Mouse (Mus musculus): ENCODE measurements around the gene Aldh1a2.

The Aldh1a2 gene

GRCm38 (mm10) chr9:71289810-71290209 is 74.2 kb downstream of the Aldh1a2 start:
- in situ Hi-C loops (cut with MboI) = no loop called here

GRCm38 (mm10) chr9:71290730-71291129 is 75.1 kb downstream of the Aldh1a2 start:
- in situ Hi-C loops (cut with MboI) = no loop called here

- in situ Hi-C loops (cut with MboI) = no loop called here
These were observed 79.9 kb downstream of the Aldh1a2 start for GRCm38 (mm10) chr9:71295501-71295900.

GRCm38 (mm10) chr9:71303594-71303993 is 88.0 kb downstream of the Aldh1a2 start:
- in situ Hi-C loops (cut with MboI) = no loop called here

GRCm38 (mm10) chr9:71307106-71307789 is 91.7 kb downstream of the Aldh1a2 start:
- in situ Hi-C loops (cut with MboI) = no loop called here

GRCm38 (mm10) chr9:71315960-71316359 is 100.4 kb downstream of the Aldh1a2 start:
- in situ Hi-C loops (cut with MboI) = no loop called here

GRCm38 (mm10) chr9:71317096-71317920 is 101.7 kb downstream of the Aldh1a2 start:
- in situ Hi-C loops (cut with MboI) = no loop called here

GRCm38 (mm10) chr9:71317921-71318241 is 102.3 kb downstream of the Aldh1a2 start:
- in situ Hi-C loops (cut with MboI) = no loop called here

GRCm38 (mm10) chr9:71319776-71320175 is 104.2 kb downstream of the Aldh1a2 start:
- in situ Hi-C loops (cut with MboI) = no loop called here

GRCm38 (mm10) chr9:71320246-71321155 is 104.9 kb downstream of the Aldh1a2 start:
- in situ Hi-C loops (cut with MboI) = no loop called here

- in situ Hi-C loops (cut with MboI) = no loop called here
These were observed 105.8 kb downstream of the Aldh1a2 start for GRCm38 (mm10) chr9:71321436-71321835.

- in situ Hi-C loops (cut with MboI) = no loop called here
These were observed 106.3 kb downstream of the Aldh1a2 start for GRCm38 (mm10) chr9:71321871-71322270.

GRCm38 (mm10) chr9:71323303-71323952 is 107.8 kb downstream of the Aldh1a2 start:
- in situ Hi-C loops (cut with MboI) = no loop called here

- in situ Hi-C loops (cut with MboI) = no loop called here
These were observed 108.5 kb downstream of the Aldh1a2 start for GRCm38 (mm10) chr9:71324060-71324459.

GRCm38 (mm10) chr9:71326261-71326660 is 110.7 kb downstream of the Aldh1a2 start:
- in situ Hi-C loops (cut with MboI) = no loop called here

- in situ Hi-C loops (cut with MboI) = no loop called here
These were observed 116.1 kb downstream of the Aldh1a2 start for GRCm38 (mm10) chr9:71331661-71332060.

- in situ Hi-C loops (cut with MboI) = no loop called here
These were observed 121.1 kb downstream of the Aldh1a2 start for GRCm38 (mm10) chr9:71336674-71337073.

GRCm38 (mm10) chr9:71337425-71337824 is 121.8 kb downstream of the Aldh1a2 start:
- in situ Hi-C loops (cut with MboI) = no loop called here

- in situ Hi-C loops (cut with MboI) = no loop called here
These were observed 124.5 kb downstream of the Aldh1a2 start for GRCm38 (mm10) chr9:71340116-71340515.

Measured in mature B cell (primary cell).